Mouse (Mus musculus) cortical plate, adult 2 months (tissue): ENCODE measurements around the gene Lrrc74a.

Experiments
- CTCF ChIP-seq: fragments of 200-500 bp; IDR thresholded peaks from 2 replicates; pipeline ENCODE4 v1.5.1; 2011; ENCODE audit warnings: mild to moderate bottlenecking, control low read depth, low read length; ENCODE audit not compliant: insufficient read depth; ENCODE audit errors: extremely low read depth
- POLR2A ChIP-seq: fragments of 200-500 bp; IDR thresholded peaks from 2 replicates; pipeline ENCODE4 v1.6.1; 2011; ENCODE audit warnings: mild to moderate bottlenecking, low read length, control low read depth; ENCODE audit not compliant: insufficient read depth; ENCODE audit errors: extremely low read depth

- no peak for TF ChIP-seq POLR2A
- no peak for TF ChIP-seq CTCF
These were observed 47.6 kb downstream of the Lrrc74a start for GRCm38 (mm10) chr12:86781654-86782202.
